Mouse (Mus musculus): ENCODE data around the gene 1600002K03Rik.
A peak's percentile ranks its signal among the peaks of the same experiment; 100 is the strongest.
"Not testable (repeated sequence)": the region's sequence is repeated elsewhere in the genome, so short reads cannot be mapped to it uniquely, and the experiment has no call there.

Gene 1600002K03Rik

GRCm38 (mm10) chr10:80154384-80154783 is 18.4 kb upstream of the 1600002K03Rik start:
- DNase-seq (ENCODE audit: low spot score) = no peak

GRCm38 (mm10) chr10:80155277-80155676 is 17.5 kb upstream of the 1600002K03Rik start:
- DNase-seq (ENCODE audit: low spot score) = no peak

GRCm38 (mm10) chr10:80156002-80156751 is 16.6 kb upstream of the 1600002K03Rik start:
- DNase-seq (ENCODE audit: low spot score) = no peak

GRCm38 (mm10) chr10:80156752-80157053 is 16.0 kb upstream of the 1600002K03Rik start:
- no peak for DNase-seq (ENCODE audit: low spot score)

GRCm38 (mm10) chr10:80157141-80157929 is 15.4 kb upstream of the 1600002K03Rik start:
- DNase-seq (ENCODE audit: low spot score) = no peak

GRCm38 (mm10) chr10:80158307-80158986 is 14.3 kb upstream of the 1600002K03Rik start:
- peak; percentile 68 for DNase-seq (ENCODE audit: low spot score)

GRCm38 (mm10) chr10:80159021-80159560 is 13.7 kb upstream of the 1600002K03Rik start:
- DNase-seq (ENCODE audit: low spot score) = no peak

GRCm38 (mm10) chr10:80159561-80160454 is 12.9 kb upstream of the 1600002K03Rik start:
- DNase-seq (ENCODE audit: low spot score) = peak; percentile 100

GRCm38 (mm10) chr10:80160455-80161371 is 12.0 kb upstream of the 1600002K03Rik start:
- no peak for DNase-seq (ENCODE audit: low spot score)

- no peak for DNase-seq (ENCODE audit: low spot score)
These were observed 11.1 kb upstream of the 1600002K03Rik start for GRCm38 (mm10) chr10:80161522-80162242.

- no peak for DNase-seq (ENCODE audit: low spot score)
These were observed 10.5 kb upstream of the 1600002K03Rik start for GRCm38 (mm10) chr10:80162243-80162608.

- DNase-seq (ENCODE audit: low spot score) = no peak
These were observed 9.9 kb upstream of the 1600002K03Rik start for GRCm38 (mm10) chr10:80162716-80163299.

- DNase-seq (ENCODE audit: low spot score) = no peak
These were observed 9.0 kb upstream of the 1600002K03Rik start for GRCm38 (mm10) chr10:80163721-80164120.

GRCm38 (mm10) chr10:80164161-80164997 is 8.4 kb upstream of the 1600002K03Rik start:
- DNase-seq (ENCODE audit: low spot score) = no peak

- DNase-seq (ENCODE audit: low spot score) = peak; percentile 89
These were observed 7.8 kb upstream of the 1600002K03Rik start for GRCm38 (mm10) chr10:80164998-80165344.

- DNase-seq (ENCODE audit: low spot score) = no peak
These were observed 7.2 kb upstream of the 1600002K03Rik start, which contains the start of gene Cirbp for GRCm38 (mm10) chr10:80165392-80166128. TSS of gene Cirbp (plus strand) at chr10:80165985.

GRCm38 (mm10) chr10:80166136-80166535 is 6.6 kb upstream of the 1600002K03Rik start:
- not testable (repeated sequence) for DNase-seq (ENCODE audit: low spot score)

Measured in T-cell, adult 2 months (primary cell).